Mouse (Mus musculus): Measurements from ENCODE around the gene Gtf2a2. TPM values are rescaled to one million over a fixed set of nuclear protein-coding genes. Genes with fewer than 3 reads are reported as not detected.

Gene Gtf2a2
- total RNA-seq (2021): 10 to 100 TPM; 54.9 to 57.0 TPM

DNA sequence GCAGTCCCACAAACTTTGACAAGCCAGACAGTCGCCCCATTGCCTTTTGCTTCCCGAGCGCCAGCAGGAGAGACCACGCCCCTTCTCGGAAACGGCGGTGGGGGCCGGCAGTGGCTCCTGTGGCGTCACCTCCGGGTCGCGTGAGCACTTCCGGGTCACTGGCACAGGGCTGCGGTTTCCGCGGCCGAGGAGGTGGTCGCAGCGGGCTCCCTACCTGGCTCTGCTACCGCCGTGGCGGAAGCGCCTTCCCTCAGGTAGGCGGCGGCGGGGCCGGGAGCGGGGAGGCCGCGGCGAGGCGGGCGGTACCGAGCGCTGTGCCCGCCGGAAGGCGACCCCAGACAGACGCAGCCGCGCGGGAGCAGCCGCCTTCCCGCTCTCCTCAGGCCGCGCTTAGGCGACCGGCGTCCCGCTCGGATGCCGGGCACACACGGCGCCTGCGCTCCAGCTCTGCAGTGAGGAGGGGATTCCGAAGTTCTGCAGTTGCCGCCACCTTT is at the start of gene Gtf2a2:
Gtf2a2 (plus strand) TSS at position 143 of the 494 bp plus-strand sequence.
- peak; percentile 89 to 93 for DNase-seq

DNA sequence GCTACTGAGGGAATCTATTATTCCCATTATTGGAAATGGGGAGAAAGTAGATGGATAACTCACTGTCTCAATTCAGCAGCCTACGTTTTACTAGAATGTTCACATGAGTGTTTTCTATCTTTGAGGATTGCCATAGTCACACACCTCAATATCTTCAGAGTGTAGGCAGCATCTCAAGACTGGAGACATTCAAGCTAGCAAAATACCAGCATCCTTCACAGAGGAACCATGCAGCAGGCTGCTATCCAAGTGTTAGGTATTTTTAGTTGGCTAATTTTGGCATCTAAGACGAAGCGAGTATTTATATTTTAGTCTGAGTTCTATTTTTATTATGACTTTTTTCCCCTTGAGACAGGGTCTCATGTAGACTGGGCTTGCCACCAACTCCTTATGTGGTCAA is 48.0 kb upstream of the Gtf2a2 start:
- DNase-seq: no peak

DNA sequence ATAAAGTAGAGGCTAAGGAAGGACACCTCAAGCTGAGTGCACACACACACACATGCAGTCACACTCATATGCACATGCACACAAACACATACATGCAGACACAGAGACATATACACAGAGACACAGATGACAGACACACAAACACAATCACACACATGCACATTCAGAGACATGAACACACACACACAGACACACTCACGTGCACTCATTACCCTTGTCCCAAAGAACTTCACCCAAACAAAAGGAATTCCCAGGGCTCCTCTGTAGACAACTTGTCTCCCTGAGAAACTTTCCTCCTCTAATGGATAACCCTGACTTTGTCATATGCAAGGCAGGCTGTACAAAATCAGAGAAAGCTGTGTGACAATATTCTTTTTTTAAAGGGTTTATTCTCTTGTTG is 26.8 kb upstream of the Gtf2a2 start:
- DNase-seq: no peak

DNA sequence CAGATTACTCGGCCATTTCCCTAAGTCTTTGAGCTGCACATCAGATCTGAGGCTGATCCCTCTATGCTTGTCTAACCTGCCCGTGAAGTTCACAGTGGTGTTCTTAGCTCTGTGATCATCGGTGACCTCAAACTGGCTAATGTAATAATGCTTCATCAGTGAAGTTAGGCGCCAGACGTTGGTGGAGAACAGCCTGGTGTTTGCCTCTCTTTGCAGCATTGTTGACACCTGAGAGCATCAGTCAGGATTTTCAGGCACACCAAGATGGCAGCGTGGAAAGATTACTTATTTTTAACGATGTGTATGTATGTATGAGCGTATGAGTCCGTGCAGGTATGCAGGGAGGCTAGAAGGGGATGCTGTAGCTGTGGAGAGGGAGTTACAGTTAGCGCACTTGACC is 26.3 kb upstream of the Gtf2a2 start:
- DNase-seq: no peak

DNA sequence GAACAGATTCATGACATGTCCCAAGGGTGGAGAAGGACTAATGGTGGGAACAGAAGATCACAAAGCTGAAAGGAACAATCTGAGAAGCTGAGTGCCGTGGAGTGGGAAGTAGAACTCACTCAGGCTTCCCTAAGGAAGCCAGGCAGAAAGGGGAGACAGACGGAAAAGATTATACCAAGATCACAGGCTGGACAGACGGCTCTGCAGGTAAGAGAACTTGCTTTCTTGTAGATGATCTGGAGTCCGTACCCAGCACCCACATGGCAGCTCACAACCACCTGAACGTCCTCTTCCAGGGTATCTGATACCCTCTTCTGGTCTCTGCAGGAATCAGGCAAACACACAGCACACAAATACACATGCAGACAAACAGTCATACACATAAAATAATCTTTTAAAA is 25.8 kb upstream of the Gtf2a2 start:
- no peak for DNase-seq

DNA sequence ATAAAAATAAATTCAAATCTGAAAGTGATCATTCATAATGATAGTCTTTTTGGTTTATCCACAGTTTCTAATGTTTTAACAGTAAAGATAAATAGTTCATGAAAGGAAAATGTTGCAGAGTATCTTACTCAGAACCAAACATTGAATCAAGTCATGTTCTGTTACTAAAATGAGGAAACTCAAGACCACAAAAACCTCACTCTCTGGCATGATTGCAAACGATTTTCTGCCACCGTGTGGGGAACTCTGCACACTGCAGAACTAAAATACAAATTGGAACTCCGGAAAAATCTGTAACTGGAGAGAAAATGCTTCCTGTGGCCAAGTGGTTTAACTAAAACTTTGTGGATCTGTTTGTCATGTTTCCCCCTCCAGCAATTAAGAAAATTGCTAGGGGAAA is 24.8 kb upstream of the Gtf2a2 start:
- peak; percentile 36 to 56 for DNase-seq

DNA sequence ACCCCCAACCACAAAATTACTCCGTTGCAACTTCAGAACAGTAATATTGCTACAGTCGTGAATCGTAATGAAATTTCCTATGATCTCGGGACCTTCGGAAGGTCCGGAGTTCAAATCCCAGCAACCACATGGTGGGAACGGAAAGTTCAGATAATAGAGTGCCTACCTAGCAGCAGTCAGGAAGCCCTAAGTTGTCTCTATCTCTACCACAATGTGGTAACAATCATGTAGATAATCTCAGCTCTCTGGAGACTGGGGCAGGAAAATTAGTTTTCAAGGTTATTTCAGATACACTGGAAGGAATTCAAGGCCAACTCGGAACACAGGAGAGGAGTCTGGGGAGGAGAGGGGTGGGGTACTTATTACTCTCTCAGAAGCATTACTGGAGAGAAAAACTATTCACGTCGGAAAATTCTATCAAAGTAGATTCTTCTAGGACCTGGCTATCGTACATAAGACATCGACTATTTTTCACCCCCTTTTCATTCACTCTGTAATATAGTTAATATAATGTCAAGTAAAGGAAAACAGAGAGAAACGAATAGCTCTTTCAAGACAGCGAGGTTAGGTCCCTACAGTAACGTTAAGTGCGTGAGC is 23.5 kb upstream of the Gtf2a2 start:
- DNase-seq: no peak

DNA sequence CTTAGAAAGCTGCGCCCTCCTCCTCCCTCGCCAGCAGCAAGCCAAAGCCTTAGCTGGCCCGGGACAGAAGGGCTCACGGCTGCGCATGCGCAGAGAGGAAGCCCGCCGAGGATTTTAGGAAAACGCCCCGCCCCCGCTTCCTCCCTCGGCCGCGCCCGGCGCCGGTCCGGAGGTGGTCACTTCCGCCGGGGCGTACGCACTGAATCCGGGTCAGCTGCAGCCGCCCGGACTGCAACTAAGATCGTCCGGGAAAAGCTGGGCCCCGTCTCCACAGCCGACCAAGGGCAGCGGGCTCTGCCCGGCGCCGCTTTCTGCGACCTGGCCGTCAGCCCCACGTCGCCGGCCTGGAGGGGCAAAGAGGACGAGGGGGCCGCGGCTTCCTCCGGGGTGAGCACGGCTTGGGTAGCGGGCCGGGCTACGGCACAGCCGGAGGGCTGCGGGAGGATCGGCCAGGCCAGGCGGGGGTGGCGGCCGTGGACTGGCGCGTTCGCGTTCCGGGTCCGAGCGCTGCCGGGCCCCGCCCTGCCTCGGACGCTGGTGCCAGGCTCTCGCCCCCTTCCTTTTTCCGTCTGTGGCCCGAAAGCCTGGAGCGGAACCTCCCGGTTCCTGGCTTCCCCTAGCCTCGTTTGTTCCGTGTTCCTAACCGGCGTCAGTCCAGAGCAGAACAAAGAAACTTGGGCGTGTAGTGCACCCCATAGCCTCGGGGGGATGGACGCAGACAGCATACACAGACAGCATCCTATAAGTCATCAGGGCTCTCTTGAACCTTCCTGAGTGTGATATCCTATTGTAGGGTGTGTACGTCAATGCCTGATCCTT is 22.8 kb upstream of the Gtf2a2 start, which contains the start of gene Bnip2:
Bnip2 (plus strand) TSS at position 164 of the 819 bp plus-strand sequence.
- DNase-seq: peak; percentile 91 to 92

DNA sequence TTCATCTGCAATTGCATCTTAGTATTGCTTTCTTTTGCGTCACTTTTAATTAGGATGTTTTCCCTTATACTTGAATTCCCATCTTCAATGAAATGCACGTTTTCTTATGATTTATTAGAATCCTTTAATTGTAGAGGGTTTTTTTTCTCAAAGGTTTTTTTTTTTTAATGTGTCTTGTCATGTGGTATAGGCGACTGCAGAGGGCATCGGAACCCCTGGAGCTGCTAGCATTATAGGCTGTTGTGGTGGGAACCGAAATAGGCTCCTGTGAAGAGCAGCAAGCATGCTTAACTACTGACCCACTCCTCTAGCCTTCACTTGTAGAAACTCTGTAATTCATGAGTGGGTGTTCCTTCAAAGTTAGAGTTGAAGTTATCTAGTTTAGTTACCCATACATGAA is 22.0 kb upstream of the Gtf2a2 start:
- no peak for DNase-seq

DNA sequence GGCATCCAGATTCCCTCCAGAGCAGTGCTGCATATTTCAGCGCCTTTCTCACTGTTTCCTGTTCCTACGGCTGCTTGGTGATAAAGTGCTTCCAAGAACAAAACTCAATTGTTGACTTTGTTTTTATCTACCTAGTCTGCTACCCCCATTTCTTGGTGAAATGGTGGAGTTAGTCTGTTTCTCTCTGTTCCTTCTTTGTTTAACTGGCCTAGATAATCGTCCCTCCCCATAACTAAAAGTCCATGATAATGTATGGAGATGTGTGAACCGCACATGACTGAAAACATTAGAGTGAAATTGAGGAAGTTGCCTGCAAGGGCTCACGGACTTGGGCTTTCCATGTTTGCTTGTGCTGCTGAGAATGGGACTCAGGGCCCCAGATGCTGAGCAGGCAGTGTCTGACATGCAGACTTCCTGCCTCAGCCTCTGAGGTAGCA is 19.5 kb upstream of the Gtf2a2 start:
- no peak for DNase-seq

DNA sequence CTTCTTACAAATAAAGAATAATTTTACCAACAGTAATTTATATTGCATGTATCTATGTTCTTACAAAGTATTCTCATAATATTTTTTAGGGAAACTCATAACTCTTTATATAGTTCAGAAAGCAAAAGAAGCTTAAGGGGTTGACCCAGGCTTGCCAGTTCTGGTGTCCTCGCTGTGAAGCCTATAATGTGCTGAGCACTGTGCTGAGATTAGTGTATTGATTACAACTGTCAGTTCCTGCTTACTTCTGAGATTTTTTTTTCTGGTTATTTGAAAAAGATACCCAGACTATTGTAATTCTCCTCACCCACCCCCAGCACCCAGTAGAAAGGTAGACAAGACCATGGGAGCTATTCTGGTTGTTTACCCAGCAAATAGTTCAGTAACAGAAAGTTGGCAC is 18.9 kb upstream of the Gtf2a2 start:
- DNase-seq: no peak

DNA sequence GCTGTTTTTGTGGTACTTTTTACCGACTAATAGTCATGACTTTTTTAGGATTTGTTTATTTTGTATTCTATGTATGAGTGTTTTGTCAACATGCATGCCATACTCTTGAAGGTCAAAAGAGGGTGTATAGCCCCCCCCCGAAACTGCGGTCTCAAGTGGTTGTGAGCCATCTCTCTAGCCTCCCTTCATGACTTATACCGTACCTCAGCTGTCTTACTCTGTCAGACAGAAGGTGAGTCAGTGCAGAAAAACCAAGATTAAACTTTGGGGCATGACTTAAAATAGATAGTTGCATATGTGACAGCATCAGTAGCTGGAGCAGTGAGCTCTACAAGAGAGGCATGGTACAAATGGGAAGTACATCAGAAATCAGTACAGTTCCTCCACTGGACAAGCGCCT is 17.8 kb upstream of the Gtf2a2 start:
- no peak for DNase-seq

DNA sequence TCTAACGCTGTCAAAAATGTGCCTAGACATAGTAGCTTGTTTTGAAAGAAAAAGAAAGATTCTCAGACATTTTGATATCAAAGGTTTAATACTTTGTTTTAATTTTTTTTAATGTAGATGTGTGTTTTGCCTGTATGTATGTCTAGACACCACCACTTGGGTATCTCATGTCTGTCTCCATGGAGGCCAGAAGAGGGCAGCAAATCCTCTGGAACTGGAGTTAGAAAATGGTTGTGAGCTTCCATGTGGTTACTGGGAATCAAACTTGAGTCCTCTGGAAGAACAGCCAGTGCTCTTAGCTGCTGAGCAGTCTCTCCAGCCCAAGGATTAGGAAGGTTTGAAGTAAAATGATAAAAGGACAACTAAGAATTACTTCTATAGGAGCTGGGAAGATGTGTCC is 13.0 kb upstream of the Gtf2a2 start:
- no peak for DNase-seq

DNA sequence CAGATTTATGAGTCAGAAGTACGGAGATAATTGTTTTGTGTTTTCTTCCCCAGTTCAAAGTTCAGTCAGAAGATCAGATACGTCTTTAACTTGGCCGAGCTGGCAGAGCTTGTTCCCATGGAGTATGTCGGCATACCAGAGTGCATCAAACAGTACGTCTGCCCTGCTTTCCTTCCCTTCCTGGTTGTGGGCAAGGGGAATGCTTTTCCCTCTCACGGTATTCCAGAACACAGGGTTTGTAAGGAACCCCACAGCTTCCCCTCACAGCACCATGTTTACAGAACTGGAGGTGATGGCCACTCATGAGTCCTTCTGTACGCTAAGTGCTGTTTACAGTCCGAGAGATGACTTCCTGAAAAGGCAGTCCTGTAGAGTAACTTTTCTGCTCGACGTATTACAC is 8.8 kb upstream of the Gtf2a2 start:
- DNase-seq: no peak

DNA sequence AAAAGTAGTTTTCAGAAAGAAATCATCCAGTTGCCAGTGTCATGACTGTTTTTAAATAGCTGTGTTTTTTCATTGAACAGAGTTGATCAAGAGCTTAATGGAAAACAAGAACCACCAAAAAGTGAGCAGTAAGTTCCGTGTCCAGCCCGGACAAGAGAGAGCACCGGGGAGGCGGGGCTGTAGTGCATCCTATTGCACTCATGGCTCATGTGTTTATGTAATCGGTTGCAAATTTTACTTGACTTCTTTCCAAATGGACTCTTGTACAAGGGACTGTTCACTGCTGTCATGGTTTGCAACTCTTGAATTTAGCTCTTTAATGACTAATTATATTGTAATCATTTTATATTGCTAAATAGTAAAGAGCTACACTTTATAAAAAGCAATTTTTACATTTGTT is 5.4 kb upstream of the Gtf2a2 start:
- DNase-seq: no peak

DNA sequence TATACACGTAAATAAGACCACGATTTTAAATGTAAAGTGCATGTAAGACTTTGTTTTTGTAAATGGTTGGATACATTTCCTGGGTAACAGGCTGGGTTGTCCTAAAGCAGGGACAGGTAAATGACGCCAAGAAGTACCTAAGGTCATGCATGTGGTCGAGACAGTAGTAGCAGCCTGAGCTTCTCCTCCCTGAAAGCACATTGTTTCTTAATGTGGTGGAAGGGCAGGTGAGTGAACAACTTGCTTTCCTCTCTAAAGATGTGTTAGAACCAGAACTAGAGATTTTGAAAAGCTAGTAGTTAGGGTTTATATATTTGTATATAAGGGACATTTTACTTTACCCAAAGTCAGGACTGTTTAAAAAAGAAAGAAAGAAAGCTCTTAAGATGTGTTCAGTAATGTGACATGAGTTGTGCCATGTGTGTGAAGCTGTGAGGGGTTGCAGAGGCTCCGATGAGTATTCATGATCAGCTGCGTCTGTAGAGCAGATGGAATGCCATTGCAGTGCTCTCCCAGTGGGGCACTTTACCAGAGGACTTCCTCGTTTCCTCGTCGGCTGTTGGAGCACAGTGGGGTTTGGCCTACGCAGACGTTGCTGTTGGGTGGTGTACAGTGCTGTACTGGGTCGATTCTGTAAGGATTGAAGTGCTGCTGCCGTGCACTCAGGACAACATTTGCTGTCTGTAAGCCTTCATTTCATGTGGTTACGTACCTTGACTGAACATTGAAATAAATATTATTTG is 4.7 kb upstream of the Gtf2a2 start:
- DNase-seq: peak; percentile 5 to 9

DNA sequence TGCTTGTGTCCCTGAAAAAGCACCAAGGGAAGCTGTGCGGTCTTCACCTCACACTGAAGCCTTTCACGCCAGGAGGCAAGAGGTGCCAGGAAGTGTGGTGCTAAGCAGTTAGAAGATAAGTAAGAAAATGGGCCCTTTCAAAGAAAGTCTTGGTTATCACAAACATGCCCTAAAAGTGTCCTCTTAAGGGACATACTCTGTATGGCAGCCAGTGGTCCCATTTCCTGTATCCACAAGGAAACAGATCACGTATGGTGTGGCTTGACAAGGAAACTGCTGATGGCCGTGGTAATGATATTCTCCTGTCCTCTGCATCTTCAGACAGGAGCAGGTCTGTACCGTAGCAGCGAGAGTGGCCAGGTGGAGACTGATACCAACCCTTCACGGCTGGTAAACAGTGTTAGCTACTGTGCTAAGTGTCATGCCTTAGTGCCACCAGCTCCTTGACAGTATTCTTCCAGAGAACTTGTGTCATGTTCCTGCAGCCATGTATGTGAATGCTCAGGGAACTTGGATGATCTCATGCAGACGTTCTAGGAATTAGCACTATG is 2.5 kb upstream of the Gtf2a2 start:
- DNase-seq: no peak

DNA sequence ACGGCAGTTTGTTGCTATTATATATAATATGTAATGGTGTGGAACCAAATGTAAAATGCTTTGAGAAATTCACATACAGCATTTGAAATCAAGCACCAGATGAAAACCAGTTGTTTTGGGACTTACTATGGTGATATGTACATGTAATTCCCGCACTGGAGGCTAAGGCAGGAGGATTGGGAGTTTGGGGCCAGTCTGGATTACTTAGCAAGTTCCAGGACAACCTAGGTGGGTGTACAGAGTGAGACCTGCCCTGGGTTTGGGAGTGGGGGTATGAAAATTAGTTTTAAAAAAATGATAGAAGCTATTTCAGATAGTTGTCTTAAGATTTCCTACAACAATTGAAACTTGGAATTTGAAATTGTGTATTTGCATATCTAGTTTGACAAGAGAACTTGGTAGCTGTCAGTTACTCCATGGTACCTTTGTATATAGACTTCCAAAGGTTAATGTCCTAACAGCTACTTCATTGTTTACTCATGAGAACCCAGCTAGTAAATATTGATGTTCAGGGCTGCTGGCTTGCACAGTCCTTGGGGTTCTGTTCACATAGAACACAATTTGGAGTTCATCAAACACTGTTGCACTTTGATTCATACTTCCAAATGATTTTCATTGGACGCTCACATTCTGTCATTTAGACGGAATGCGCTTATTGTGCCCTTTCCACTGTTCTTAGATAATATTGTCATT is 1.4 kb upstream of the Gtf2a2 start:
- DNase-seq: no peak

DNA sequence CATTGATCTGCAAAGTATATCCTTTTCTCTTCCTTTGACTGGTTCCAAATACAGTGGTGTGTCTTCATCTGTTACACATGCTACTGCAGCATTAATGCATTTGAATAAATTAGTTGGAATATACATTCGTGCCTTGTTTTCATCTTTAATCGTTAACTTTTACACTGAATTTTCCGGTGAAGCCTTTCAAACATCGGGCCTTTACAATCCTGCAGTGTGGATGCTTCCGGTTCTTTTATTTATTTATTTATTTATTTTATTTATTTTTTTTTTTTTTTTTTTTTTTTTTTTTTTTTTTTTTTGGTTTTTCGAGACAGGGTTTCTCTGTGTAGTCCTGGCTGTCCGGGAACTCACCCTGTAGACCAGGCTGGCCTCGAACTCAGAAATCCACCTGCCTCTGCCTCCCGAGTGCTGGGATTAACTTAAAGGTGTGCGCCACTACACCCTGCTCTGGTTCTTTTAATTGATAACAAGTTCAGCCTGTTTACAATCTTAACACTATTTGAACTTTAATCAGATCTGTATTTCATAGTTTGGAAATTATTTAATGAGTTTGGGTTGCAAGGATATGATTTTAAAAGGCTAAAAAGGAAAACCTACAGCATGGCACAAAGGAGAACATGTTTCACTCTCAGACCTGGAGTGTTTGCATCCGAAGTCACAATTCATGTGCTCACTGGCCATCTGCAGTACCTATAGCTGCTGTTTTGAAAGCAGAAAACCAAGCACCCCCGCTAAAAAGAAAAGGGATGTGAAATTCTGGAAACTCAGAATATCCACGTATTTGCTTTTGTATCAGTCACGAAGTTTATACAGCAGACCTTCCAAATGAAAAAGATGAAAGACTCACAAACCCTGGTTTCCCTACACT is 578 bp upstream of the Gtf2a2 start:
- DNase-seq: no peak

DNA sequence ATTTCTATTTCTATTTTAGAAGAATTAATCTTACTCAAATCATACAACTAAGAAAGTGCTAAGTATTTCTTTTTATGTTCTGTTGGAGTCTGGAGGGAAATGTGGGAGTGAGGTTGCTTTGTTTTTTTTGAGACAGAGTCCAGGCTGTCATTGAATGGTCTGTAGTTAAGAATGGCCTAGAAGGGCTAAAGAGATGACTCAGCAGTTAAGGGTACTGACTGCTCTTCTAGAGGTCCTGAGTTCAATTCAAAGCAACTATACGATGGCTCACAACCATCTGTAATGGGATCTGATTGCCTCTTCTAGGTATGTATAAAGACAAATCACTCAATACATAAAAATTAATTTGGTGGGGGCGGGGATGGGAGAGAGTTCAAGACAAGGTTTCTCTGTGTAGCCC is 3.3 kb downstream of the Gtf2a2 start:
- DNase-seq: no peak

DNA sequence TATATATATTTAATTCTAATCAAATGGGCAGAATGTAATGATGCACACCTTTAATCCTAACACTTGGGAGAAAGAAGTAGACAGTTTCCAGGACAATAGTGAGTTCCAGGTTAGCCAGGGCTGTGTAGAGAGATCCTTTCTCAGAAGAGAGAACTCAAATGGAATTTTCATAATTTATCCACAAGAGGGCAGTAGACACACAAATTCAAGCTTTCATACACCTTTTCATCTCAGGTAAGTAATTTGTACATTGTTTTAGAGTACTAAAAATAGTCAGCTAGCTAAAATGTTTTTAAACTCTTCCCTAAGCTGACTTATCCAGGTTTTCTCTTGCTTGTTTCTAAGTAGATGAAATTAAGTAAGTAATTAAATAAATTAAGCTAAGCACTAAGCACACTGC is 6.5 kb downstream of the Gtf2a2 start:
- no peak for DNase-seq

Data from layer of hippocampus, postnatal 36 days (tissue).